Mouse (Mus musculus): ENCODE measurements around the gene Kcnma1.

- TF ChIP-seq POLR2A (IDR thresholded peaks at IDR 0.05; ENCODE audit: borderline replicate concordance, control insufficient read depth, low read depth, low read length) = no peak
- no peak for TF ChIP-seq CTCF (IDR thresholded peaks at IDR 0.05; ENCODE audit: control insufficient read depth, insufficient read depth, low read length)
Measured at GRCm38 (mm10) chr14:23618973-23619372, 395.3 kb downstream of the Kcnma1 start.
